Mouse (Mus musculus) hindlimb bud, embryonic 11.5 days (tissue): Measurements from ENCODE around the gene Pacsin2.

Experiments
- DNase-seq: peaks from one replicate; pipeline ENCODE4 v3.0.0-alpha.2; 2012; ENCODE audit warnings: low read depth, low spot score; ENCODE audit errors: extremely low spot score

Gene Pacsin2

GRCm38 (mm10) chr15:83344157-83344556 lies 120.2 kb downstream of the Pacsin2 start:
- no peak for DNase-seq

- no peak for DNase-seq
These were observed 125.5 kb downstream of the Pacsin2 start for GRCm38 (mm10) chr15:83338908-83339307.

- DNase-seq = no peak
These were observed 126.2 kb downstream of the Pacsin2 start for GRCm38 (mm10) chr15:83337903-83338870.

GRCm38 (mm10) chr15:83332373-83332772 lies 132.0 kb downstream of the Pacsin2 start:
- no peak for DNase-seq

GRCm38 (mm10) chr15:83328952-83329351 lies 135.5 kb downstream of the Pacsin2 start:
- DNase-seq = no peak
